Mouse (Mus musculus): Measurements from ENCODE around the gene Tbx10.

The Tbx10 gene

GRCm38 (mm10) chr19:3975866-3976265 lies 16.7 kb upstream of the Tbx10 start:
- DNase-seq (ENCODE audit: low read depth, low spot score) = no peak

- DNase-seq (ENCODE audit: low read depth, low spot score) = peak; percentile 83
Observed at GRCm38 (mm10) chr19:3980309-3980708, 12.2 kb upstream of the Tbx10 start.

- DNase-seq (ENCODE audit: low read depth, low spot score) = no peak
Observed at GRCm38 (mm10) chr19:3980917-3981316, 11.6 kb upstream of the Tbx10 start.

- no peak for DNase-seq (ENCODE audit: low read depth, low spot score)
Observed at GRCm38 (mm10) chr19:3983527-3984200, 8.9 kb upstream of the Tbx10 start.

GRCm38 (mm10) chr19:3985261-3985681 lies 7.3 kb upstream of the Tbx10 start:
- no peak for DNase-seq (ENCODE audit: low read depth, low spot score)

- no peak for DNase-seq (ENCODE audit: low read depth, low spot score)
Observed at GRCm38 (mm10) chr19:3986334-3986733, 6.2 kb upstream of the Tbx10 start, which contains the start of gene Acy3. Gene Acy3 (plus strand): TSS chr19:3986570.

GRCm38 (mm10) chr19:3988066-3988465 lies 4.5 kb upstream of the Tbx10 start:
- no peak for DNase-seq (ENCODE audit: low read depth, low spot score)

- no peak for DNase-seq (ENCODE audit: low read depth, low spot score)
Observed at GRCm38 (mm10) chr19:3988750-3989149, 3.8 kb upstream of the Tbx10 start.

GRCm38 (mm10) chr19:3990804-3991203 lies 1.7 kb upstream of the Tbx10 start:
- DNase-seq (ENCODE audit: low read depth, low spot score) = no peak

GRCm38 (mm10) chr19:3991562-3991961 lies 990 bp upstream of the Tbx10 start:
- DNase-seq (ENCODE audit: low read depth, low spot score) = no peak

GRCm38 (mm10) chr19:3991966-3992365 lies 586 bp upstream of the Tbx10 start:
- no peak for DNase-seq (ENCODE audit: low read depth, low spot score)

GRCm38 (mm10) chr19:3994932-3995331 lies 2.4 kb downstream of the Tbx10 start:
- DNase-seq (ENCODE audit: low read depth, low spot score) = no peak

- DNase-seq (ENCODE audit: low read depth, low spot score) = no peak
Observed at GRCm38 (mm10) chr19:3995505-3995904, 3.0 kb downstream of the Tbx10 start.

GRCm38 (mm10) chr19:3996106-3996505 lies 3.6 kb downstream of the Tbx10 start:
- DNase-seq (ENCODE audit: low read depth, low spot score) = no peak

GRCm38 (mm10) chr19:3996747-3997146 lies 4.2 kb downstream of the Tbx10 start:
- DNase-seq (ENCODE audit: low read depth, low spot score) = no peak

GRCm38 (mm10) chr19:3997231-3997630 lies 4.7 kb downstream of the Tbx10 start:
- no peak for DNase-seq (ENCODE audit: low read depth, low spot score)

- no peak for DNase-seq (ENCODE audit: low read depth, low spot score)
Observed at GRCm38 (mm10) chr19:3998335-3998734, 5.8 kb downstream of the Tbx10 start.

- DNase-seq (ENCODE audit: low read depth, low spot score) = no peak
Observed at GRCm38 (mm10) chr19:3999121-3999730, 6.7 kb downstream of the Tbx10 start.

- DNase-seq (ENCODE audit: low read depth, low spot score) = peak; percentile 93
Observed at GRCm38 (mm10) chr19:4000119-4000900, 7.8 kb downstream of the Tbx10 start, which contains the start of the genes Nudt8 and Gm49405. Gene Nudt8 (plus strand): TSS chr19:4000580. Gene Gm49405 (plus strand): TSS chr19:4000626.

- DNase-seq (ENCODE audit: low read depth, low spot score) = no peak
Observed at GRCm38 (mm10) chr19:4000949-4001525, 8.5 kb downstream of the Tbx10 start.

- no peak for DNase-seq (ENCODE audit: low read depth, low spot score)
Observed at GRCm38 (mm10) chr19:4001752-4002151, 9.2 kb downstream of the Tbx10 start.

GRCm38 (mm10) chr19:4003112-4003511 lies 10.6 kb downstream of the Tbx10 start, which contains the start of gene Doc2g:
Gene Doc2g (plus strand): TSS chr19:4003313.
- DNase-seq (ENCODE audit: low read depth, low spot score) = no peak
